Mouse (Mus musculus): ENCODE measurements around the gene Kcnab1. TPM values are rescaled to one million over a fixed set of nuclear protein-coding genes. Genes with fewer than 3 reads are reported as not detected.
"Not testable (repeated sequence)": the region's sequence is repeated elsewhere in the genome, so short reads cannot be mapped to it uniquely, and the experiment has no call there.

Gene Kcnab1
- total RNA-seq, 2 experiments from 2014 or later, result 7.8 to 9.1 TPM

DNA sequence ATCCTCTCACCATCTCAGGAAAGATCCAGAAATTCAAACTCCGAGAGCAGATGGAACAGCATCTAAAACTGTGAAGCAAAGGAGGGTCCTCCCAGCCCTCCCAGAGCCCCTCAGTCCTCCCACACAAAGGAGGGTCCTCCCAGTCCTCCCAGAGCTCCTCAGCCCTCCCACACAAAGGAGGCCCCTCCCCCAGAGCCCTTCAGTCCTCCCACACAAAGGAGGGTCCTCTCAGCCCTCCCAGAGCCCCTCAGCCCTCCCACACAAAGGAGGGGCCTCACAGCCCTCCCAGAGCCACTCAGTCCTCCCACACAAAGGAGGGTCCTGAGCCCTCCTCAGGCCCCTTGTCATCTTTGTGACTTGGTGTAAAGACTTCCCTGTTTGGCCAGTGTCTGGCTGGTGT, 285.9 kb downstream of the Kcnab1 start:
- DNase-seq; intact Hi-C loops (cut with DNase I; ENCODE audit: low total_unique reads): not testable (repeated sequence)

- DNase-seq, result no peak
- intact Hi-C loops (cut with DNase I; ENCODE audit: low total_unique reads), result no loop called here
Observed at GRCm38 (mm10) chr3:65396835-65397504, 287.8 kb downstream of the Kcnab1 start.

DNA sequence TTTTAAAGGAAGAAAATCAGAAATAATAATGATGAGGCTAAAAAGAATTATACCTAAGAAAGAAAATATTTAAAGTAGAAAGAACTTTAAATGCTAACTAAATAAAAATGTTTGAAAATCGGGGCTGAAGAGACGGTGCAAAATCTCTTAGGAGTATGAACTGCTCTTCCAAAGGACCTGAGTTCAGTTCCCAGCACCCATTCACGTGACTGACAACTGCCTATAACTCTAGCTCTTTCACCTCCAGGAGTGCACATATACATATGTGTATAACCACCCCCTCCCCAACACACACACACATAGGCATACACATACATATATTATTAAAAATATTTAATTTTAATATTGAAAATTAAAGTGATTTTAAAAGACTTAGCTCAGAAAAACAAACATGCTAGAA, 288.4 kb downstream of the Kcnab1 start:
- no peak for DNase-seq
- intact Hi-C loops (cut with DNase I; ENCODE audit: low total_unique reads), result no loop called here

DNA sequence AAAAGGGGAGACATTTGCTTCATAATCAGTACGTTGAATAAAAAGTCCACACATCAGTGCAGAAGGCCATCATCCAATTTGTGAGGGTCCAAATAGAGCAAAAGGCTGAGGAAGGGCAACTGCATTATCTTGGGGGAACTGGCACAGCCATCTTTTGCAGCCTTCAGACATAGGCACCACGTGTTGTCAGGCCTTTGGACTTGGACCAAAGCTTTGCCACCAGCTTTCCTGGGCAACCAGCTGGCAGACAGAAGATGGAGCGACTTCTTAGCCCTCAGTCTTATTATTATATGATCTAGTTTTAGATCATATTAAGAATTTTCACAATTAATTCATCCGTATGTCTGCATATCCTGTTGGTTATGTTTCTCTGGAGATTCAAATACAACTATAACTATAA, 296.6 kb downstream of the Kcnab1 start:
- intact Hi-C loops (cut with DNase I; ENCODE audit: low total_unique reads), result no loop called here
- no peak for DNase-seq

DNA sequence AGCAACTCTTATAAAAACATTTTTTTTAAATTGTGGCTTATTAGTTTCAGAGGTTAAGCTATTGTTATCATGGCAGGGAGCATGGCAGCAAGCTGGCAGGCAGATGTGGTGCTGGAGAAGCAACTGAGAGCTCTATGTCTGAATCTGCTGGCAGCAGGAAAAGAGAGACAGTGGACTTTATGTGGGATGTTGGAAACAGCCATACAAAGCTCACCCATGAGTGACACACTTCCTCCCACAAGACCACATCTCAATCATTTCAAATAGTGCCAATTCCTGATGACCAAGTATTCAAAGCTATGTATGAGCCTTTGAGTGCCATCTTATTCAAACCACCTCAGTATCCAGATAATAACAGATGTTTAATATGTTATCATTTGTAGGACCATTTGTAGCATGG, 298.7 kb downstream of the Kcnab1 start:
- intact Hi-C loops (cut with DNase I; ENCODE audit: low total_unique reads), result no loop called here
- DNase-seq, result no peak

- intact Hi-C loops (cut with DNase I; ENCODE audit: low total_unique reads), result no loop called here
Observed at GRCm38 (mm10) chr3:65416571-65416970, 307.4 kb downstream of the Kcnab1 start.

DNA sequence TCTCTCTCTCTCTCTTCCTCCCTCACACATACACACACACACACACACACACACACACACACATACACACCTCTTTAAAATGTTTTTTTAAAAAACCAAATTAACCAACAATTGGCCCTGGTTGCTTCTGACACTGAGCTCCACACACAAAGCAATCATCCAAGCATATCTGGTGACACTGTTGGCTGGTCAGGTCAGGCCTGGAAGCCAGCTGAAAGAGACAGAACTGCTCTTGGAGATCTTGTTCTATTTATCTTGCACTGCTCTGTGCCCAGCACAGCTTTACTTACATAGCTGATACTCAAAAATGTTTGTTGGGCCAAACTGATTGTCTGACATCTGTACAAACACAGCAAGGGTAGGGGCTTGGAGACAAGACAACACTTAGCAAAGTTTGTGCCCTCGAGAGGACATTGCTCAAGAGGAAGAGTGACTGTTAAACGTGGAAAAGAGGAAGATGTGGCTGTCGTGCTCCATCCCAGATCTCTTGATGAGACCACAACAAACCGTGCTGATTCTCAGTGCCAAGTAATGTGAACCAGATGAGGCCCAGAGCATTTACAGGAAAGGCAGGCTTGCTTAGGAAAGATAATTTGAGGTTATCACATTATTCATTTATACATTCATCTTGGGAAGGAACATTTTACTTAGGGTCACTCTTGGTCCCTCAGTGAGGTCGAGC, 308.9 kb downstream of the Kcnab1 start:
- intact Hi-C loops (cut with DNase I; ENCODE audit: low total_unique reads), result no loop called here
- no peak for DNase-seq

More at GRCm38 (mm10) chr3:65416571-65416970, 307.4 kb downstream of the Kcnab1 start:
- no peak for DNase-seq

DNA sequence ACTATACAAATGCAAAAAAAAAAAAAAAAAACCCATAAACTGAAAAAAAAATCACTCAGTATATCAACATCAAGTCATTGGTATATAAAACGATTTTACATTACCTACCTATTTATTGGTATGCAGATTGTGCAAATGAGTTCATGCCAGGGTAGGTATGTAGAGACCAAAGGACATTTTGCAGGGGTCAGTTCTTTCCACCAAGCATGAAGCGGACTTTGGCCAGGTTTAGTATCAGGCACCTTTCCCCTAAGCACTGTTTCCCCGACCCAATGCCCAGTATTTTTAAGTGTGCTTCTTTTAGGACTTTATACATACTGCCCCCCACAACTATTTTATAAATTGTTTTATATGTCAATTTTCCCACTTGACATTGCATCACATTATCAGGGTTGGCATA, 310.5 kb downstream of the Kcnab1 start:
- DNase-seq, result no peak
- intact Hi-C loops (cut with DNase I; ENCODE audit: low total_unique reads), result no loop called here

Measured in gastrocnemius, postnatal 14 days (tissue).